8 mouse cellular contexts compared by ENCODE assay signal in the genomic region with DNA sequence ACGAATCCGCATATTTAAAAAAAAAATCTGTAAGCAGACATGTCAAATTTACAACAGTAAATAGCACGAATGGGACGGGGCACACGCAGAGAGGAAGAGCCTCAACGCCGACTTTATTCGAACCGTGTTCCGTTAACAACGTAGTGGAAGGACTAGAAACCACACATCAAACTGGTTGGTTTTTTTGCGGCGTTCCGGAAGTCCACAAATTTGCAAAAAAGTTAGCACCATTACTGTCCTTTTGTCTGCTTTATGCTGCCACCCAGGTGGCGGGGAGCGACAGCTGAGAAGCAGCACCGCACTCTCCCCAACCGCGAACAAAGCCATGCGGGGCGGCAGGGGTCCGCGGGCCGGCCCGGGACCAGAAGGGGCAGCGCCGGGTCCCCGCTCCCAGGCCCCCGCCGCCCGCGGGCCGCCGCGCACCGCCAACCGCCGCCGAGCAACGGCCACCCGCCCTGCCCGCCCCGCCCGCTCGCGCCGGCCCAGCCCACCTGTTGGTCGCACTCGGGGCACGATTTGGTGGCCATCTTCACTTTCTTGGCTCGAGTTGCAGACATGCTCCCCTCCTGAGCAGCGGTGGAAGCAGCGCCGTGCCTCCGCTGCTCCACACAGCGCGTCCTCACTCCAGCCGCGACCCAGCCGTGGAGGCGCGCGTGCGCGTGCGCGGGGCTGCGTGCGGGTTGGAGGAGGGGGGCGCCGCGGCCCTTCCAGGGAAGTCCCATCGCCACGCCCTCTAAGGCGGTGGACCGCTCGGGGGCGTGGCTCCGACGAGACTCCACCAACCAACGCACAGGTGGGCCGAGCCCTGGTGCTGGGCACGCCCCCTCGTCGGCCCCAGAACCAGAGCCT. TPM values are rescaled to one million over a fixed set of nuclear protein-coding genes. Genes with fewer than 3 reads are reported as not detected.
DNase-seq lines count a peak whose midpoint lies in the region; ATAC-seq and TF ChIP-seq lines count a peak whose summit lies in the region.

A gene (minus strand): TSS at position 666 of the 849 bp plus-strand sequence.

- peak; percentile 84 for TF ChIP-seq POLR2A in cortical plate, adult 2 months (IDR thresholded peaks at IDR 0.05; ENCODE audit: extremely low read depth, insufficient read depth, low read length)

- peak; percentile 87 for ATAC-seq in activated CD4-positive, CD25-positive, alpha-beta regulatory T cell, adult 4 months
- peak; percentile 92 for ATAC-seq in inflammation-experienced regulatory T-cells, adult 6 months
- peak; percentile 96 for ATAC-seq in megakaryocyte-erythroid progenitor cell, adult 5-6 weeks (replicated peaks; ENCODE audit: low FRiP score, low TSS enrichment, poor library complexity, severe bottlenecking)

- H3K27ac ChIP-seq in cortical plate, adult 2 months (ENCODE audit: insufficient read depth, low read length) = 0 out of 2 replicates have a peak within 1 kb of the TSS, but pooled peaks have one; percentile 1

- no peak for TF ChIP-seq CTCF in cortical plate, adult 2 months (IDR thresholded peaks at IDR 0.05; ENCODE audit: extremely low read depth, insufficient read depth, low read length)

- DNase-seq in gastrocnemius, postnatal 10 days = peak; percentile 98
- peak; percentile 96 to 99 for DNase-seq in left cerebral cortex, postnatal 10 days (ENCODE audit: extremely low spot score in 1 of 2, low spot score in 2 of 2)
- DNase-seq in right cerebral cortex, postnatal 25 days = peak; percentile 98
- peak; percentile 95 to 97 for DNase-seq in urinary bladder, postnatal 4 days (ENCODE audit: low spot score in 2 of 2)

- H3K4me1 ChIP-seq in cortical plate, adult 2 months (ENCODE audit: control insufficient read depth, insufficient read depth, low read length) = peaks cover 4% of the 10 kb centered on the region; the same call in 1 of the 2 replicates

- peak within 1 kb of the TSS; percentile 79 for H3K4me3 ChIP-seq in cortical plate, adult 2 months (ENCODE audit: insufficient read depth, low read length)

- intact Hi-C loops in left cerebral cortex, postnatal 10 days (cut with DNase I) = no loop called here

RNA-seq across cellular contexts. Expression of the gene that starts here (rescaled TPM):
- 10 to 100 TPM; 68.8 to 82.9 TPM for polyA plus RNA-seq in activated CD4-positive, CD25-positive, alpha-beta regulatory T cell, adult 4 months (2017; shearing (Covaris generic))
- 12.2 and 12.3 TPM in 2 replicates for polyA plus RNA-seq in cortical plate, adult 2 months (2012; rRNA removed)
- total RNA-seq in gastrocnemius, postnatal 10 days (2021) = 10 to 100 TPM; 14.9 to 17.9 TPM
- 10 to 100 TPM; 76.4 to 84.3 (median 77.7) TPM for polyA plus RNA-seq in inflammation-experienced regulatory T-cells, adult 6 months (2017; shearing (Covaris generic))
- total RNA-seq in left cerebral cortex, postnatal 10 days (2021) = 10 to 100 TPM; 17.2 to 17.3 TPM
- 25.3 and 33.0 TPM in 2 replicates for total RNA-seq in megakaryocyte-erythroid progenitor cell, adult 5-6 weeks (2014; fragmentation: Nextera tagmentation)
- 61.6 and 114 TPM in 2 replicates for total RNA-seq in megakaryocyte-erythroid progenitor cell, adult 5-6 weeks (2017)

Comparison
In these comparisons a context has a peak if more than half of its experiments do, and no peak if none do; other contexts are left out.
1. Peak in every context shown above with its lines: DNase-seq, ATAC-seq, H3K4me3 ChIP-seq and H3K27ac ChIP-seq.